Mouse (Mus musculus) small intestine, adult 2 months (tissue): ENCODE data around the gene Cldn11. TPM values are rescaled to one million over a fixed set of nuclear protein-coding genes. Genes with fewer than 3 reads are reported as not detected.

ENCODE experiments used
- H3K27ac ChIP-seq: fragments of 200-500 bp; 2 replicates; pipeline ENCODE4 v1.5.1; 2012; ENCODE audit warnings: low read depth, low read length, control low read depth, inconsistent platforms; ENCODE audit not compliant: insufficient read depth
- H3K27me3 ChIP-seq: fragments of 200-500 bp; 2 replicates; pipeline ENCODE4 v1.6.1; 2012; ENCODE audit warnings: mild to moderate bottlenecking, moderate library complexity, low read length, inconsistent platforms; ENCODE audit not compliant: control insufficient read depth, insufficient read depth
- H3K36me3 ChIP-seq: fragments of 200-500 bp; 2 replicates; pipeline ENCODE4 v1.6.1; 2012; ENCODE audit warnings: mild to moderate bottlenecking, low read length, control low read depth, inconsistent platforms; ENCODE audit not compliant: control insufficient read depth, insufficient read depth
- H3K4me1 ChIP-seq: fragments of 200-500 bp; 2 replicates; pipeline ENCODE4 v1.6.1; 2012; ENCODE audit warnings: low read length, inconsistent platforms, mixed read lengths; ENCODE audit not compliant: control insufficient read depth, insufficient read depth, insufficient read length
- H3K4me3 ChIP-seq: fragments of 200-500 bp; 2 replicates; pipeline ENCODE4 v1.5.1; 2012; ENCODE audit warnings: low read depth, mild to moderate bottlenecking, control low read depth, inconsistent platforms, low read length, moderate library complexity
- CTCF ChIP-seq: fragments of 200-500 bp; IDR thresholded peaks from 2 replicates; pipeline ENCODE4 v1.5.1; 2012; ENCODE audit warnings: low read depth, mild to moderate bottlenecking, control low read depth, inconsistent platforms, low read length, moderate library complexity, mixed read lengths; ENCODE audit not compliant: insufficient replicate concordance, insufficient read length; ENCODE audit errors: extremely low read depth
- POLR2A ChIP-seq: fragments of 200-500 bp; IDR thresholded peaks from 2 replicates; pipeline ENCODE4 v1.6.1; 2012; ENCODE audit warnings: low read depth, mild to moderate bottlenecking, control low read depth, inconsistent platforms, low read length, moderate library complexity
- WGBS: fragments of 180-500 bp; shearing (Covaris S2); methylation state at CpG from one replicate; pipeline ENCODE4 v1.1.7; 2018; 5-methylcytosine and 5-hydroxymethylcytosine counted together
- polyA plus RNA-seq: library from polyadenylated mRNA; depleted of rRNA; stranded (reverse); fragments of >200 nt; gene quantifications from 2 replicates; pipeline ENCODE4 v1.2.3, GENCODE M21; 2012

The Cldn11 gene
- polyA plus RNA-seq, 1 experiment, result 0.42 TPM

- H3K27ac ChIP-seq, result no peak overlapping the region
- no peaks in the 10 kb centered on the region for H3K27me3 ChIP-seq
- H3K4me1 ChIP-seq, result no peaks in the 10 kb centered on the region
- H3K4me3 ChIP-seq, result no peak overlapping the region
- 64% methylated on average over 17 of the region's 17 CpGs for WGBS
- TF ChIP-seq CTCF (no peak), POLR2A (no peak)
- no peaks in the 10 kb centered on the region for H3K36me3 ChIP-seq
These were observed 49.6 kb downstream of the Cldn11 start for GRCm38 (mm10) chr3:31199162-31199877.

GRCm38 (mm10) chr3:31203947-31204346 lies 54.2 kb downstream of the Cldn11 start:
- Histone ChIP-seq H3K36me3 (no peaks in the 10 kb centered on the region), H3K27me3 (no peaks in the 10 kb centered on the region), H3K4me1 (no peaks in the 10 kb centered on the region), H3K27ac (no peak overlapping the region), H3K4me3 (no peak overlapping the region)
- TF ChIP-seq POLR2A (no peak), CTCF (no peak)
- 94% methylated on average over 11 of the region's 11 CpGs for WGBS

GRCm38 (mm10) chr3:31205167-31205566 lies 55.4 kb downstream of the Cldn11 start:
- Histone ChIP-seq H3K27ac (no peak overlapping the region), H3K4me3 (no peak overlapping the region), H3K4me1 (no peaks in the 10 kb centered on the region), H3K36me3 (no peaks in the 10 kb centered on the region), H3K27me3 (no peaks in the 10 kb centered on the region)
- 42% methylated on average over 3 of the region's 3 CpGs for WGBS
- no peak for TF ChIP-seq CTCF
- TF ChIP-seq POLR2A, result no peak

- WGBS, result 35% methylated on average over 4 of the region's 4 CpGs
- TF ChIP-seq CTCF, result no peak
- TF ChIP-seq POLR2A, result no peak
- no peaks in the 10 kb centered on the region for H3K4me1 ChIP-seq
- no peaks in the 10 kb centered on the region for H3K36me3 ChIP-seq
- no peak overlapping the region for H3K27ac ChIP-seq
- no peaks in the 10 kb centered on the region for H3K27me3 ChIP-seq
- no peak overlapping the region for H3K4me3 ChIP-seq
These were observed 58.3 kb downstream of the Cldn11 start for GRCm38 (mm10) chr3:31208046-31208445.

GRCm38 (mm10) chr3:31208458-31208994 lies 58.8 kb downstream of the Cldn11 start:
- Histone ChIP-seq H3K4me1 (no peaks in the 10 kb centered on the region), H3K4me3 (no peak overlapping the region), H3K27ac (no peak overlapping the region), H3K36me3 (no peaks in the 10 kb centered on the region), H3K27me3 (no peaks in the 10 kb centered on the region)
- 25% methylated on average over 6 of the region's 6 CpGs for WGBS
- no peak for TF ChIP-seq CTCF
- TF ChIP-seq POLR2A, result no peak

- WGBS, result 12% methylated on average over 19 of the region's 19 CpGs
- Histone ChIP-seq H3K36me3 (no peaks in the 10 kb centered on the region), H3K27me3 (no peaks in the 10 kb centered on the region), H3K4me3 (no peak overlapping the region), H3K4me1 (no peaks in the 10 kb centered on the region), H3K27ac (no peak overlapping the region)
- TF ChIP-seq CTCF (no peak), POLR2A (no peak)
These were observed 59.3 kb downstream of the Cldn11 start for GRCm38 (mm10) chr3:31209001-31209400.

GRCm38 (mm10) chr3:31212205-31213038 lies 62.7 kb downstream of the Cldn11 start:
- Histone ChIP-seq H3K27me3 (no peaks in the 10 kb centered on the region), H3K4me1 (no peaks in the 10 kb centered on the region), H3K27ac (no peak overlapping the region), H3K4me3 (no peak overlapping the region), H3K36me3 (no peaks in the 10 kb centered on the region)
- TF ChIP-seq POLR2A (no peak), CTCF (no peak)
- WGBS, result 23% methylated on average over 9 of the region's 9 CpGs
